Mouse (Mus musculus) heart, adult 2 months (tissue): ENCODE results near the gene Cidec.

Source experiments
- CTCF ChIP-seq: fragments of 200-600 bp; IDR thresholded peaks from 2 replicates; pipeline ENCODE4 v1.8.1; 2022; ENCODE audit warnings: antibody characterized with exemption, mild to moderate bottlenecking, moderate library complexity
- EP300 ChIP-seq: fragments of 200-500 bp; IDR thresholded peaks from 2 replicates; pipeline ENCODE4 v1.6.1; 2011; ENCODE audit warnings: low read depth, low read length, control low read depth; ENCODE audit not compliant: insufficient read depth
- POLR2A ChIP-seq: fragments of 200-500 bp; IDR thresholded peaks from 2 replicates; pipeline ENCODE4 v1.6.1; 2011; ENCODE audit warnings: mild to moderate bottlenecking, low read depth, low read length, control low read depth; ENCODE audit not compliant: insufficient read depth

DNA sequence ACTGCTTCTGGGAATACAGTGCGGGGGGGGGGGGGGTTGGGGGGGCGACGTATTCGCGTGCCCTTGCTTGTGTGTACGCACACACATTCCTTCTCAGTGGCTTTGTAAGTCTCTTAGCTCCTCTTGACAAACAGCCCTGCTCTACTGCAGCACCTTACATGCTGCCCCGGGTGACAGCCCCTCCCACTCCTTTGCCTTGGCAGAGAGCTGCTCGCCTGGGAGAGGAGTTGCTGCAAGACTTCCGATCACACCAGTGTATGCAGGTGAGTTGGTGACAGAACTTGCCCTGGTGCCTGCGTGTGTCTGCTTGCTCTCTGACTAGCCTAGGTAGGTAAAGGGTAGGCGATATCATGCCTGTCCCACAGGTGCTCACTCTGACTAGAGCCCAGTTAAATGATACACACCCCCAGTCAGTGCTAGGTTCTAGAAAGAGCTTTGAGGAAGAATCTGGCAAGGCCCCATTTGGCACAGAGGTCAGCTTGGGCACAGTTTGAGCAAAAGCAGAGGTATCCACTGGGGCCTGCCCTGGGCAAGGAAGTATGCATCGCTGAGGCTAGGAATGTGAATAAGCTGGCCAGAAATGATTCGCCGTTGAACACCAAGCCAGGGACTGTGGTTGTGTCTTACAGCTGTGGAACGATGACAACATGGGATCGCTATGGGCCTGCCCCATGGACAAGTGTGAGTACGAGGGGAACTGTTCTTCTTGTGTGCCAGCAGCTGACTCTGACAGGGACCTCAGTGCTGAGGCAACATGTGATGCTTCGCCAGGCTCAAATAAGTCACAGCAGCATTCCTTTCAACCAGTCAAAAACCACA is 45.2 kb upstream of the Cidec start:
- no peak for TF ChIP-seq CTCF
- 0 out of 2 replicates have a peak, but pooled peaks have one; percentile 42 for TF ChIP-seq EP300
- no peak for TF ChIP-seq POLR2A
